Mouse (Mus musculus): Measurements from ENCODE around the gene Parp1. TPM values are rescaled to one million over a fixed set of nuclear protein-coding genes. Genes with fewer than 3 reads are reported as not detected.

Parp1 gene
- total RNA-seq (2023; ENCODE audit: inconsistent age): 231 to 271 TPM (median 249 TPM) in 4 replicates

GRCm38 (mm10) chr1:180568761-180569452 is at the start of gene Parp1:
Gene Parp1, plus strand, starts transcription at chr1:180568924.

DNA sequence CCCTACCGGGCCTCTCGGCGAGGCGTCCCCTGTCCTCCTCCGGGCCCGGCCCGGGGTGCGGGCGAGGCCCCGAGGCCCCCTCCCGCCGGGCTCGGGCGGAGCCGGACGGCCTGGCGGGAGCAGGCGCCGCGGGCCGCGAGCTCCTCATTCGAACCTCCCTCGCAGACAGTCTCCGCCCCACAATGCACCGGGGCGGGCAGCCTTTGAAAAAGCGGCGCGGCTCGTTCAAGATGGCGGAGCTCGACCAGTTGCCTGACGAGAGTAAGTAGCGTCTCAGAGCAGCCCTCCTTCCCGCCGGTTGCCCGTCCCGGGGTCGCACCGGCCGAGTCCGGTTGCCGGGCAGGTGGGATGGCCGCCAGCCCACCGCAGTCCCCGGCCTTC is 72.4 kb downstream of the Parp1 start, which contains the start of gene Lin9:
Gene Lin9, plus strand, starts transcription at position 14 of the 381 bp plus-strand sequence.

Other genes with a start within 250 kb of the Parp1 start
- 112 to 138 TPM (median 116 TPM) in 4 replicates for gene Itpkb, start 238.4 kb upstream of the Parp1 start, total RNA-seq (2023; ENCODE audit: inconsistent age)
- 3.2 to 5.1 TPM (median 4.2 TPM) in 4 replicates for gene Stum, start 85.4 kb upstream of the Parp1 start, total RNA-seq (2023; ENCODE audit: inconsistent age)
- 11.1 to 12.9 TPM (median 11.5 TPM) in 4 replicates for gene Lin9, start 72.2 kb downstream of the Parp1 start, total RNA-seq (2023; ENCODE audit: inconsistent age)
- not detected in 4 replicates for gene Mixl1, start 128.1 kb downstream of the Parp1 start, total RNA-seq (2023; ENCODE audit: inconsistent age)
- gene Acbd3, start 157.1 kb downstream of the Parp1 start, total RNA-seq (2023; ENCODE audit: inconsistent age): 59.7 to 62.2 TPM (median 60.5 TPM) in 4 replicates
- gene H3f3a, start 245.0 kb downstream of the Parp1 start, total RNA-seq (2023; ENCODE audit: inconsistent age): 2,022 to 2,124 TPM (median 2,061 TPM) in 4 replicates

Data from B cell, adult (primary cell).